Mouse (Mus musculus) CH12.LX (cell line): ENCODE data around the gene Gm20662. TPM values are rescaled to one million over a fixed set of nuclear protein-coding genes. Genes with fewer than 3 reads are reported as not detected.

Source experiments
- DNase-seq: peaks from one replicate; pipeline ENCODE4 v3.0.0-alpha.2; 2013; ENCODE audit errors: extremely low read depth
- H3K27ac ChIP-seq: 2 replicates; pipeline ENCODE4 v1.5.1; 2012; ENCODE audit warnings: low read depth, mild to moderate bottlenecking, control low read depth, moderate library complexity; ENCODE audit not compliant: insufficient read depth
- H3K27me3 ChIP-seq: replicated peaks from 2 replicates; pipeline ENCODE3; 2012; ENCODE audit warnings: inconsistent platforms
- H3K36me3 ChIP-seq, 2 experiments: replicated peaks in 1 of 2; 2 replicates each; pipeline versions ENCODE3 to v1.6.1; 2012; ENCODE audit warnings: inconsistent platforms in 1 of 2, low read length in 1 of 2, mild to moderate bottlenecking in 1 of 2, mixed read lengths in 1 of 2, moderate library complexity in 1 of 2; ENCODE audit not compliant: control insufficient read depth in 1 of 2, insufficient read depth in 1 of 2
- H3K4me1 ChIP-seq, 2 experiments: 2 replicates each; pipeline ENCODE4 v1.6.1; 2012; ENCODE audit warnings: inconsistent platforms in 1 of 2, moderate library complexity in 1 of 2; ENCODE audit not compliant: insufficient read depth in 2 of 2, control insufficient read depth in 1 of 2
- H3K4me2 ChIP-seq: 2 replicates; pipeline ENCODE4 v1.6.1; 2012; ENCODE audit warnings: low read depth, mild to moderate bottlenecking, control low read depth; ENCODE audit not compliant: poor library complexity, insufficient read depth, severe bottlenecking
- H3K4me3 ChIP-seq, 3 experiments: fragments of 150-350 bp in 1 of 3; sonication (generic) in 1 of 3; replicated peaks in 1 of 3; 2 replicates each; pipeline versions ENCODE3 to v1.5.1; 2011 to 2012; ENCODE audit warnings: low read depth in 2 of 3, low read length in 2 of 3, mild to moderate bottlenecking in 2 of 3, moderate library complexity in 2 of 3, control low read depth in 1 of 3, improper control_type of control experiment in 1 of 3, inconsistent platforms in 1 of 3, mixed read lengths in 1 of 3; ENCODE audit not compliant: poor library complexity in 1 of 3
- H3K79me2 ChIP-seq: replicated peaks from 2 replicates; pipeline ENCODE4 v1.6.1; 2012; ENCODE audit warnings: mild to moderate bottlenecking, moderate library complexity; ENCODE audit not compliant: control insufficient read depth, poor library complexity, insufficient read depth, severe bottlenecking; ENCODE audit errors: extremely low read depth
- H3K9ac ChIP-seq: 2 replicates; pipeline ENCODE4 v1.6.1; 2012; ENCODE audit warnings: low read depth, mild to moderate bottlenecking, control low read depth, moderate library complexity; ENCODE audit not compliant: insufficient read depth
- H3K9me3 ChIP-seq: replicated peaks from 2 replicates; pipeline ENCODE3; 2012; ENCODE audit warnings: low read length, inconsistent platforms, mixed read lengths
- BHLHE40 ChIP-seq: IDR thresholded peaks from 2 replicates; pipeline ENCODE4 v1.6.1; 2011; ENCODE audit warnings: mild to moderate bottlenecking, low read depth, low read length, improper control_type of control experiment
- CHD2 ChIP-seq: IDR thresholded peaks from 2 replicates; pipeline ENCODE4 v1.6.1; 2011; ENCODE audit warnings: low read length, improper control_type of control experiment
- CTCF ChIP-seq, 2 experiments: IDR thresholded peaks in 1 of 2; conservative IDR thresholded peaks in 1 of 2; 2 replicates each; pipeline ENCODE4 v1.5.1; 2011 to 2012; ENCODE audit warnings: low read depth in 2 of 2, low read length in 2 of 2, improper control_type of control experiment in 1 of 2, inconsistent platforms in 1 of 2, mild to moderate bottlenecking in 1 of 2, moderate library complexity in 1 of 2
- ELF1 ChIP-seq: IDR thresholded peaks from 2 replicates; pipeline ENCODE4 v1.6.1; 2014; ENCODE audit warnings: low read depth, mild to moderate bottlenecking, inconsistent platforms, low read length, improper control_type of control experiment
- EP300 ChIP-seq: IDR thresholded peaks from 2 replicates; pipeline ENCODE4 v1.6.1; 2011; ENCODE audit warnings: low read length, improper control_type of control experiment
- ETS1 ChIP-seq: conservative IDR thresholded peaks from 2 replicates; pipeline ENCODE4 v1.6.1; 2012; ENCODE audit warnings: low read depth, mild to moderate bottlenecking, inconsistent platforms, low read length, improper control_type of control experiment, moderate library complexity
- GABPA ChIP-seq: IDR thresholded peaks from 2 replicates; pipeline ENCODE4 v1.6.1; 2012; ENCODE audit warnings: low read depth, low read length, improper control_type of control experiment, inconsistent platforms; ENCODE audit not compliant: insufficient replicate concordance
- HCFC1 ChIP-seq: IDR thresholded peaks from 2 replicates; pipeline ENCODE4 v1.6.1; 2012; ENCODE audit warnings: low read depth, mild to moderate bottlenecking, inconsistent platforms, low read length, improper control_type of control experiment
- JUN ChIP-seq: IDR thresholded peaks from 2 replicates; pipeline ENCODE4 v1.6.1; 2011; ENCODE audit warnings: low read depth, mild to moderate bottlenecking, low read length, improper control_type of control experiment, moderate library complexity; ENCODE audit not compliant: insufficient read depth
- KAT2A ChIP-seq: IDR thresholded peaks from 2 replicates; pipeline ENCODE4 v1.6.1; 2012; ENCODE audit warnings: low read length, improper control_type of control experiment, inconsistent platforms; ENCODE audit not compliant: insufficient replicate concordance
- MAX ChIP-seq: IDR thresholded peaks from 2 replicates; pipeline ENCODE4 v1.6.1; 2011; ENCODE audit warnings: low read length, improper control_type of control experiment
- MAZ ChIP-seq: IDR thresholded peaks from 2 replicates; pipeline ENCODE4 v1.6.1; 2012; ENCODE audit warnings: low read depth, mild to moderate bottlenecking, inconsistent platforms, low read length, improper control_type of control experiment, moderate library complexity
- MYC ChIP-seq: IDR thresholded peaks from 2 replicates; pipeline ENCODE4 v1.6.1; 2011; ENCODE audit warnings: low read depth, mild to moderate bottlenecking, improper control_type of control experiment, low read length
- NELFE ChIP-seq: IDR thresholded peaks from 2 replicates; pipeline ENCODE4 v1.6.1; 2011; ENCODE audit warnings: low read depth, low read length, improper control_type of control experiment
- POLR2A ChIP-seq: IDR thresholded peaks from 2 replicates; pipeline ENCODE4 v1.6.1; 2011; ENCODE audit warnings: low read depth, mild to moderate bottlenecking, improper control_type of control experiment, low read length
- POLR2AphosphoS2 ChIP-seq: IDR thresholded peaks from 2 replicates; pipeline ENCODE4 v1.6.1; 2011; ENCODE audit warnings: low read depth, low read length, improper control_type of control experiment
- RCOR1 ChIP-seq: conservative IDR thresholded peaks from 2 replicates; pipeline ENCODE4 v1.6.1; 2012; ENCODE audit warnings: low read depth, mild to moderate bottlenecking, inconsistent platforms, low read length, improper control_type of control experiment
- SIN3A ChIP-seq: IDR thresholded peaks from 2 replicates; pipeline ENCODE4 v1.6.1; 2012; ENCODE audit warnings: low read length, improper control_type of control experiment, inconsistent platforms
- SMC3 ChIP-seq: IDR thresholded peaks from 2 replicates; pipeline ENCODE4 v1.6.1; 2011; ENCODE audit warnings: low read depth, low read length, improper control_type of control experiment
- TBP ChIP-seq: conservative IDR thresholded peaks from 2 replicates; pipeline ENCODE4 v1.6.1; 2011; ENCODE audit warnings: low read depth, low read length, improper control_type of control experiment
- TCF12 ChIP-seq: IDR thresholded peaks from 2 replicates; pipeline ENCODE4 v1.6.1; 2014; ENCODE audit warnings: low read depth, mild to moderate bottlenecking, inconsistent platforms, low read length, improper control_type of control experiment
- USF2 ChIP-seq: conservative IDR thresholded peaks from 2 replicates; pipeline ENCODE4 v1.6.1; 2011; ENCODE audit warnings: low read depth, low read length, improper control_type of control experiment
- ZC3H11A ChIP-seq: IDR thresholded peaks from 2 replicates; pipeline ENCODE4 v1.6.1; 2012; ENCODE audit warnings: low read depth, mild to moderate bottlenecking, inconsistent platforms, low read length, improper control_type of control experiment
- ZMIZ1 ChIP-seq: IDR thresholded peaks from 2 replicates; pipeline ENCODE4 v1.6.1; 2012; ENCODE audit warnings: low read depth, mild to moderate bottlenecking, inconsistent platforms, low read length, improper control_type of control experiment
- ZNF384 ChIP-seq: IDR thresholded peaks from 2 replicates; pipeline ENCODE4 v1.6.1; 2012; ENCODE audit warnings: low read depth, low read length, improper control_type of control experiment, inconsistent platforms
- dilution Hi-C: fragments of 300-500 bp; cut with MboI; formaldehyde crosslinking; loops from 2 replicates; pipeline ENCODE4 v1.14.3; 2020; ENCODE audit warnings: low sequenced_read_pairs; ENCODE audit not compliant: extremely low pct_unique_long_range_greater_than_20kb, extremely low pct_ligation_motif_present
- in situ Hi-C: fragments of 300-500 bp; cut with MboI; formaldehyde crosslinking; loops from 3 replicates; pipeline ENCODE4 v1.14.3; 2019; ENCODE audit warnings: low sequenced_read_pairs, low pct_ligation_motif_present, low pct_unique_long_range_greater_than_20kb, mixed read lengths
- polyA plus RNA-seq: library from polyadenylated mRNA; unstranded; fragments of >175 nt; gene quantifications from 2 replicates; pipeline ENCODE4 v1.2.1, GENCODE M21; 2012; ENCODE audit warnings: low read depth; ENCODE audit not compliant: insufficient read length
- total RNA-seq, 2 experiments: library from RNA; depleted of rRNA; stranded (reverse); fragments of 300-350 nt in 1 of 2; fragments of >200 nt in 1 of 2; gene quantifications; 2 replicates each; pipeline ENCODE4 v1.2.3; 2012 to 2014

The Gm20662 gene
- total and polyA plus RNA-seq, 3 experiments = 0.31 to 1.2 TPM; not detected in 1

DNA sequence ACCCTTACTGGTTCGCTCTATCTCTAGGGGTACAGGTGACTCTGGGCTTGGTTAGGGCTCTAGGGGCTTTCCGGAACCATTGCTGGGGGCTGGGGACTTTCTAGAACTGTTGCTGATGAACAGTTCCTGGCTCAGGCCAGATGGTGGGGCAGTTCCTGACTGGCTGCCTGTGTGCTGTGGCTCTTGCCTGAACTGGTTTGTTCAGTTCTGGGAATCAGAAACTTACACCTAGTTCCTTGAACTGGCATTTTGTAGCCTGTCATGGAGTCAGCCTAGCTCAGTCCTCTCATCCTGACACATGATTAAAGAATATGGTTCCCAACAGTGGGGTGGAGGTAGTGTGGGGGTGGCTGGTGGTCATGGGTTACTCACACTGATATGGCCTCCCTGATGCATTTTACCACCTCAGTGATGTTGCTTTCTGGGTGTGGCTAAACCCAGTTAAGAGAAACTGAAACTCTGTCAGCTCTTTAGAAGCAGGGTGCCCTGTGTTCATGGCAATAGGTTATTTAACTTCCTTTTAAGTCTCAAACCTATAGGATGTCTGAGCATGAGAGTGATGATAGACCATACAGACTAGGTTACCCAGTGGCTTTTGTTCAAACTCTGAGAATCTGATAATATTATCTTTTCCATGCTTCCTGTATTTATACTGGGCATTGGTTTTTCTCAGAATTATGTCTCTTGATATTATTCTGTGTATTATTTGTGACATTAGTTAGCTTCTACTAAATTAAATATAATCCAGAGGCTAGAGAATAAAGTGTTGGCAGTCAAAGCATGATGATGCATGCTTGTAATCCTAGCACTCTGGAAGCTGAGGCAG lies 39.4 kb downstream of the Gm20662 start (continued):
- TF ChIP-seq TCF12 = 0 out of 2 replicates have a peak, but pooled peaks have one; percentile 51

DNA sequence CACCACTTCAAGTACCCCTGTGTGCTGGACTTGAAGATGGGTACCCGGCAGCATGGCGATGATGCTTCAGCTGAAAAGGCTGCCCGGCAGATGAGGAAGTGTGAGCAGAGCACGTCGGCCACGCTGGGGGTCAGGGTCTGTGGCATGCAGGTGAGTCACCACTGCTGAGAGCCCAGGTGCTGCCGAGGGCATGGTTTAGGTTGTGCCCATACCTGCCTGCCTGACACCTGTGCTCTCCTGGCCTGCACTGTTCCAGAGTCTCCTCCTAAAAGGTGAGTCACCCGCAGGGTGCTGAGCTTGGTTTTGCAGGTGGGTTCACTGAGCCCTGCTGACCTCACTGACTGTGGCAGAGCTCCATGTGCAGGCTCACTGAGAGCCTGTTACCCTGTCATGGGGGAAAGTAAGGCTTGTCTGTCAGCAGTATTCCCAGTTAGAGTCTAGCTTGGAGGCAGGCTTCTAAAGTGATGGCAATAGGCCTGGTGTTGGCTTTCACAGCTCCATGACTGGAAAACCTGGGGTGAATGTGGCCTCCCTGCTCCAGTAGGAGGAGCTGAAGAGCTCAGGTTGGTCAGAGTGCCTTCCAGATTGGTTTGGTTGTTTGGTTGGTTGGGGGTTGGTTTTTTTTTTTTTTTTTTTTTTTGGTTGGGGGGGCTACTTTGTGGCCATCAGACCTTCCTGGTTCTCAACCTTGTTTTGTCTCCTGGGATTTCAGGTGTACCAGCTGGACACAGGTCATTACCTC lies 48.8 kb downstream of the Gm20662 start:
- Histone ChIP-seq H3K27me3 (no peaks in the 10 kb centered on the region), H3K27ac (no peak overlapping the region), H3K79me2 (no peaks in the 10 kb centered on the region), H3K4me3 (no peak overlapping the region), H3K36me3 (peaks cover 41 to 68% of the 10 kb centered on the region in 2 experiments), H3K4me1 (peaks cover under 1 to 17% of the 10 kb centered on the region in 2 experiments; a peak in 2 of 4 replicates), H3K4me2 (no peak overlapping the region), H3K9ac (no peak overlapping the region), H3K9me3 (no peaks in the 10 kb centered on the region)
- dilution Hi-C loops (no loop called here), in situ Hi-C loops (no loop called here)
- DNase-seq = no peak
- TF ChIP-seq CTCF (conservative IDR thresholded peaks at IDR 0.05 in 1 of 2, IDR thresholded peaks at IDR 0.05 in 1 of 2; ENCODE audit: low read depth in 2 of 2, low read length in 2 of 2) (peak in 1 of 2 experiments; percentile 45; a peak in 2 of 4 replicates), MAX (no peak), SMC3 (peak; percentile 16; the same call in 1 of the 2 replicates), ZNF384 (peak; percentile 7; the same call in 1 of the 2 replicates), JUN (no peak), BHLHE40 (no peak), MYC (no peak), NELFE (no peak), EP300 (no peak), USF2 (no peak), CHD2 (no peak), TCF12 (no peak), POLR2A (no peak), RCOR1 (no peak), TBP (no peak)

DNA sequence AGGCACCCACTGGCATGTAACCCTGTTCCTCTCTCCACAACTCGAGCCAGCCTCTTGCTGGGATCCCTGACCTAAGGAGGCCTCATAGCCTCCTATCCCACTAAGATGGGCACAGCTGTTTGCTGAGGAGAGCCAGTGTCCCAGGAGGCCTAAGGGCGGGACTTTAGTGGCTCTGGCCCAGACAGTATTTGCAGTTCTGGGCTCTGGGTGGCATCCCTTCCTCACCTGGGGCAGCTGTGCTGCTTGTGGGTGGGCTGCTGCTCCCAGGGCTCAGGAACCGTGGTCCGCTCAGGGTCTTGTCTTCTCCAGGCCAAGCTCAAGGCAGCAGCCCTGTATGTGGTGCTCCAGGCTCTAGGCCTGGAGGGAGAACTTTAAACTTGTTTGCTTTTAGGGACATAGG lies 50.4 kb downstream of the Gm20662 start:
- Histone ChIP-seq H3K27ac (no peak overlapping the region), H3K4me2 (no peak overlapping the region), H3K79me2 (no peaks in the 10 kb centered on the region)
- TF ChIP-seq SIN3A (no peak), TCF12 (no peak), SMC3 (no peak), GABPA (no peak), JUN (no peak), HCFC1 (no peak), BHLHE40 (no peak), MAZ (no peak), RCOR1 (no peak), KAT2A (no peak), ELF1 (no peak), POLR2AphosphoS2 (no peak), ZC3H11A (no peak), ETS1 (no peak), ZMIZ1 (no peak), TBP (no peak)
- TF ChIP-seq, all 38 proteins: peak for 0
- Histone ChIP-seq H3K36me3 (peaks cover 43 to 71% of the 10 kb centered on the region in 2 experiments), H3K9me3 (no peaks in the 10 kb centered on the region), H3K9ac (no peak overlapping the region), H3K4me3 (no peak overlapping the region), H3K27me3 (no peaks in the 10 kb centered on the region), H3K4me1 (peaks cover 2 to 24% of the 10 kb centered on the region in 2 experiments; a peak in 2 of 4 replicates)
- DNase-seq = no peak
- dilution Hi-C loops = no loop called here
- in situ Hi-C loops = no loop called here
